Mouse (Mus musculus): ENCODE results near the gene Nck2.

The Nck2 gene

GRCm38 (mm10) chr1:43444531-43444930 is at the start of gene Nck2:
Gene Nck2 (plus strand): TSS chr1:43444579.
- no peak for DNase-seq

DNA sequence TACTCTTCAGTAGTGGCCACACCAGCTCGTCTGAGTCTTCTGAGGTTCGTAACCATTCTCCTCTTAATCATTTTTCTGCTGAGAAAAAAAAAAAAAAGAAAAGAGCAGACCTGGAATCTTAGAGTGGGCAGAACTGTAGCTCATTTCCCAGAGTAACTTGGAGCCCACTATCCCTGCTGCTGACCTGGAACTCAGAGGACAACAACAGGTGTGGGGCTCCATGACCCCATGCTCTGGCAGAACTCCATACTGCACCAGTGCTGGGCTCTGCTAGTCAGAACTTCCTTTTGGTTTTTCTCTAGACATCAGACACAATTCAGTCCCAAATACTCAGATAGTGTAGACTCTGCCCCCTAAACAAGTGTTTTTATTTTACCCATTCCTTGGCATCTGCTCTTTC is 49.3 kb upstream of the Nck2 start:
- no peak for DNase-seq

GRCm38 (mm10) chr1:43395799-43396198 is 48.6 kb upstream of the Nck2 start:
- no peak for DNase-seq

DNA sequence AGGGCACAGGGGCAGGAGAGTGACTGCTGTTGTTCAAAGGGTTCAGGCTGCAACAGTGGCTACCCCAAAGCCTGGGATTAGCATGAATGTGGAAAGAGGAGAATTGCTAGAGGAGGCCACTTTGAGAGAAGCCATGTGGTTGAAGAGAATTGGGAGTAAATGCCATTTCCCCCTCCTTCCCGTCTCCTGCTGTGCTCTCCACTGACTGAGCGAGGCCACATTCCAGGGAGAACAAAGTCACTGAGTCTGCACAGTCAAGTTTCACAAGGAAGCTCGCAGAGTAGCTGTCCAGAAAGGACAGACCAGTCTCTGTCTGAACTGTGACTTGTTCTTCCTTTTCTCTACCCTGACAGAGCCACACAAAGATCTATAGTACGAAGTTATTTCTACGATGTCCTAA is 47.9 kb upstream of the Nck2 start:
- no peak for DNase-seq

- no peak for DNase-seq
Measured at GRCm38 (mm10) chr1:43397096-43397495, 47.3 kb upstream of the Nck2 start.

DNA sequence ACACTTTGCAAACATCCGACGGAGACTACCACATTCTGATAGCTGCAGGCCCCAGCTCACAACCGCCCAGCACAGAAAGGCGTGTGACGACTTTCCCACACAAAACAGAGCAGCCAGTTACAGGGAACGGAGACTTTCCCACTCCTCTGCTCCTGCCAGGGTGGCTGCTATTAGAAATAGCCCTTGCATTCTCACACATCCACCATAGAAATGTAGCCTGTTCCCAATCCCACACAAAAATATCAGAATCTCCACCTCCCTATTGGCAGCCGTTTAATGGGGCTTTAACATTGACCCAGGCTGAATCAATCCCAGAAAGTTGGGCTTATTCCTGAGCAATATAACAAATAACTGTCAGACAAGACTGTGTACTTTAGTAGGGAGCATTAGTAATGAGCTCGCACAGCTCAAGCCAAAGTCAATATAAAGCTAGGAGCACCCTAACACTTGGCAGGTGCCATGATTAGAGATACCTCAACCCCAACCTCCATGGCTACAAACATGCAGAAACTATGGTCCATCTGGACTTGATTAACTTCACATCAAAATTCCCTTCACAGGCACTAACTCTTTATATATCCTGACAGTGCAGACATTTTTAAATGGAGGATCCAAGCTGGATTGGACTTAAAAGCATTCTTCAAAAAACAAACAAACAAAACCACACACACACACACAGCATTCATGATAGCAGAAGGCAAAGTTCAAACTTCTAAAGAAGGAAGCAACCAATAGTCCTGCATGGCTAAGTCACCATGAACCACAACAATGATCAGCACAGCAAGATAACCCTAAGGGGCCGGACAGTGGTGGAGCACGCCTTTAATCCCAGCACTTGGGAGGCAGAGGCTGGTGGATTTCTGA is 45.4 kb upstream of the Nck2 start:
- no peak for DNase-seq

GRCm38 (mm10) chr1:43399602-43400216 is 44.7 kb upstream of the Nck2 start:
- no peak for DNase-seq

GRCm38 (mm10) chr1:43400655-43401054 is 43.7 kb upstream of the Nck2 start:
- DNase-seq, result no peak

DNA sequence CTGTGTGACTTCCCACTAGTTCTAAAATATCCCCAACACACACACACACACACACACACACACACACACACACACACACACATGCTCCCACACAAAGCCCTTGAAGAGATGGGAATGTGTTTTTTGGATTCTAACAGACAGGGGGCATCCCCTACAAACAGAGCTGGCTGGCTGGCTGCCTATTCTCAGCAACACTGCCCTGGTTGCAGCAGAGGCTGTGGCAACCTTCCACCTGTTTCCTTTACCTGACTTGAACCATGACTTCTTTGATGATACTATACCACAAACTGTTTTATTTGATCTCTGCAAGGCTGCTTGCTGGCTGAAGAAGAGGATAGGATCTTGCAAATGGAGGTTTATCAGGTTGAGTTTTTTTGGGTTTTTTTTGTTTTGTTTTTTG is 41.0 kb upstream of the Nck2 start:
- DNase-seq, result no peak

DNA sequence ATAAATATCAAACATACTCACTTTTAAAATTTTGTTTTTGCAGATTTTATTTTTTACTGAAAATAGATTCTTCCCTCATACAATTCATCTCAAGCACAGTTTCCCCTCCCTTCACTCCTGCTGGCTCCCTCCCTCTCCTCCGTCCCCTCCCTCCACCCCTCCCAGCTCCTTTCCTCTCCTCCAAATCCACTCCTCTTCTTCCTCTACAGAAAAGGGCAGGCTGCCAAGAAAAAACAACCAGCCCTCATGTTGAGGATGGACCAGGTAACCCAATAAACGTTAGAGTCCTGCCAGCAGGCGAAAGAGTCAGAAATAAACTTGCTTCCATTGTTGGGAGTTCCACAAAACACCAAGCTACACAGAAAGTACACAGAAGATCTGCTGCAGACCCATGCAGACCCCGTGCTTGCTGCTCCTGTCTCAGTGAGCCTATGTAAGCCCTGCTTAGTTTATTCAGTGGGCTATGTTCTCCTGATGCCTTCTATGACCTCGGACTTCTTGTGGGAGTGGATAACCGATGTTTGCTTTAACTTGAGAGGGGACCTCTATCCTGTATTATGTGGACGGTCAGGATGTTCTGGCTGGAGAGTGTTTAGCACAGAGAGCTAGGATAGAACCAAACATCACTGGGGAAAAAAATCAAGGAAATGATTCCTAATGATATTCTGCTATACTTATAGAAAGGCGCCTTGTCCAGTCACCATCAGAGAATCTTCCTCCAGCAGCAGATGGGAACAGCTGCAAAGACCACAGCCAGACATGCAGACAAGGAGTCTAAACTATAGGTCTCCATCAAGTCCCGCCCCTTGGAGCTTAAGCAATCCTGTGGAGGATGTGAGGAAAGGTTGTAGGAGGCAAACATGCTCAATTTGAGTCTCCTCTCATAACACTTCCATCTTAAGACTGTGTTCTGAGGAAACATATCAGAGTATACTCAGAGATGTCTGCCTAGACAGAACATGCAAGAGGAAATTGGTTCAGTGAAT is 39.4 kb upstream of the Nck2 start:
- no peak for DNase-seq

DNA sequence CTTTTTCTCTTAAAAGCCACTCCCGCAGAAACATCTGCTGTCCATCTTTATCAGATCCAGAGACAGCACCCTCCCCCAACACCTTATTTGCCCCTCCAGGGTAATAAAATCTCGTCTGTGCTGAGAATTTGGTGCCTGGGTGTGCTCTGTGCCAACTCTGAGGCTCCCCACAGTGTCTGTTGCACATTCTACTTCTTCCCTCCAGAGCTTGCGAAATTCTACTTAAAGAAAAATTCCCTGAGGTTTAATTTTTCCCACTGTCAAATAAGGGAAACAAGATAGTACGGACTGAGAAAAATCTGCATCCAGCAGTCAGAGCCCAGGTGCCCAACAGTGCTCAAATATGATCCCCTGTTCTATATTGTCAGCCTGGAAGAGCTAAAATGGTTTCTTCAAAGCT is 35.4 kb upstream of the Nck2 start:
- DNase-seq, result no peak

DNA sequence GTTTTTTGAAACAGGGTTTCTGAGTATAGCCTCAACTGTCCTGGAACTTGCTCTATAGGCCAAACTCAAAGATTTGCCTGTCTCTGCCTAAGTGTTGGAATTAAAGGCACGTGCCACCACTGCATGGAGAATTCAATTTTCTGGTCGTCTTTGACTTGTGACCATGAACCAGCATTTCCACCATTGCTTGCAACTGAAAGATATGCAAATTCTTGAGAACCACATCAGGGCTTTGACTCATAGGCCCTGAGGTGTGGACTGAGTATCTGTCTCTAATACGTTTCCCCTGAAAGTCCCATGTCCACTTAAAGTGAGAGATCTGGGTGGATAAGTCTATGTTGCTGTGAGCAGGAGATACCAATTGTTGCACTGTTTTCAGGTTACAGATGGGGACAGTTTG is 31.6 kb upstream of the Nck2 start:
- DNase-seq, result no peak

- no peak for DNase-seq
Measured at GRCm38 (mm10) chr1:43413298-43413697, 31.1 kb upstream of the Nck2 start.

- DNase-seq, result no peak
Measured at GRCm38 (mm10) chr1:43413749-43414148, 30.6 kb upstream of the Nck2 start.

- DNase-seq, result no peak
Measured at GRCm38 (mm10) chr1:43414228-43414627, 30.2 kb upstream of the Nck2 start.

- no peak for DNase-seq
Measured at GRCm38 (mm10) chr1:43414971-43415370, 29.4 kb upstream of the Nck2 start.

- DNase-seq, result no peak
Measured at GRCm38 (mm10) chr1:43422969-43423748, 21.2 kb upstream of the Nck2 start.

DNA sequence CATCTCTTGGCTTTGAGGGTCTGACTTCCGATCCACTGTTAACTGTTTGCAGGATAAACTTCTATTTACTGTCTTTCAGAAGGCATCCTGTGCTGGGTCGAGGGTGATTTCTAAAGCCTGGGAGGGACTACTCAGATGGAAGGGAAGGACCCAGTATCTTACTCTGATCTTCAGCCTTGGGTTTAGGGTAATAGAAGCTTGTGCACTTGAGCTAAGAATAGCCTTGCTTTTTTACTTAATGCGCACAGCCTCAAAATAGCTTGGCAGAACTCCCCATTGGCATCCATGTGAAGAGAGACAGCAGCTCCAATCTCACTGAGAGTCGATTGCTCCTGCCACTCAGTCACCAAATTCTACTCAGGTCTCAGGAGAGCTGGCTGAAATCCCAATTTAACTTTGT is 17.9 kb upstream of the Nck2 start:
- no peak for DNase-seq

GRCm38 (mm10) chr1:43426993-43427535 is 17.3 kb upstream of the Nck2 start:
- no peak for DNase-seq

DNA sequence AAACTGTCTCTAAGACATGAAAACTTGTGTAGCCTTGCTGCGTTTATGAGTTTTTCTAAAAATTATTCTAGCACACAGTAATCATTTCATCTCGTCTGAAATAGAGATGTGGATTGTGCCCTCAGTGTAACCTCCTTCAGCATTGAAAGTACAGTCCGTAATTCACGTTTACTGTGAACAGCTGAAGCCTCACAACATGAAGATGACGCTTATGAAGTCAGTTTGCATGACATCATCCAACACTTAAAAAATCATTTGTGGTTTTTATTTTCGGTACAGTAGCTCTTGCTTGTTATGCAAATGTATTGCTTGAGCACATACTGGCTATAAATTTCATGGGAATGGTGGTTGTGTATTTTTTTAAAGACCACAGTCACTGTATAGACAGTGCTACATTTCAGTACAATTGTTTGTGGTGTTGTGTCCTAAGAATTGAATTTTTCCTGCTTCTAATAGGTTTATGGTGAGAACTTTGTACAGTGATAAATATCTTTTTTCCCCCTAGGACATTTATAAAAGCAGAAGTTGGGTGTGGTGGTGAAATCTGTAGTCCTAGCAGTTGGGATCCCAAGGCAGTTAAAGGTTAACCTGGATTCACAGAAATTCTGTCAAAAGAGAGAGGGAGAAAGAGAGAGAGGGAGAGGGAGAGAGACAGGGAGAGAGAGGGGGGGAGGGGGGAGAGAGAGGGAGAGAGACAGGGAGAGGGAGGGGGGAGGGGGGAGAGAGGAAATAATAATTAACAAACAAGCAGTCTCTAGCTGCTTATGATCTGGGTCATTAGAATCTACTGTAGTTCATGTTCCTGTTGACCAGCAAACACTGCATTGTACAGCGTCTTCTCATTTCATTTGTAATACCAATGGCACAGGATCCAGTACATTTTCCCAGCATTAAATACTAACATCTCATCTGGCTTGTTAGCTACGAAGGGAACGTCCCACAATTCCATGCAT is 14.2 kb upstream of the Nck2 start:
- no peak for DNase-seq

DNA sequence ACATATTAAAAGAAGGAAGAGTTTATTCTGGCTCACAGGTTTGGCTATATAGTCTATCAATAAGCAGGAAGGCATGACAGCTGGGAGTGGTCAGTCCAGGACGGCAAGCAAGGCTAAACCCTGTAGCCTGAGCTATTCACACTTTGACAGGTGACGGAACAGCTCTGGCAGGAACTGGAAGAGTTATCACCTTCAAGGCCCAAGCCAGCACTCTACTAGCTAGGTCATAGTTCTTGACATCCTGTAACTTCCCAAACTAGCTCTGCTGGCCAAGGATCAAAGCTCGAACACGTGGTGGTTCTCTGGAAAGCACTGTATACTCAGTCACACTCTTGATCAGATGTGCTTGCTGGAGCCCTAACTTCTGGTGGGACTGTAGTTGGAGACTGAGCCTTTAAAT is 10.5 kb upstream of the Nck2 start:
- DNase-seq, result no peak

Measured in retina, postnatal 1 day (tissue).